Mouse (Mus musculus) embryo, embryonic 11.5 days (tissue): Measurements from ENCODE around the gene Slbp.

Experiments
- DNase-seq: peaks from one replicate; pipeline ENCODE4 v3.0.0-alpha.2; 2012; ENCODE audit warnings: low read depth, low spot score

Slbp gene

GRCm38 (mm10) chr5:33630615-33631014 is 21.8 kb downstream of the Slbp start:
- DNase-seq = no peak

- no peak for DNase-seq
Observed at GRCm38 (mm10) chr5:33630061-33630460, 22.3 kb downstream of the Slbp start.

- peak; percentile 93 for DNase-seq
Observed at GRCm38 (mm10) chr5:33629301-33629987, 22.9 kb downstream of the Slbp start, which contains the start of the genes Fam53a and Gm9903. Gene Fam53a, minus strand, starts transcription at chr5:33629635. Gene Gm9903, plus strand, starts transcription at chr5:33629925.

- peak; percentile 5 for DNase-seq
Observed at GRCm38 (mm10) chr5:33628820-33629300, 23.5 kb downstream of the Slbp start.

GRCm38 (mm10) chr5:33627968-33628367 is 24.4 kb downstream of the Slbp start:
- DNase-seq = no peak

- no peak for DNase-seq
Observed at GRCm38 (mm10) chr5:33623766-33624165, 28.6 kb downstream of the Slbp start.

GRCm38 (mm10) chr5:33622671-33623070 is 29.7 kb downstream of the Slbp start:
- no peak for DNase-seq

GRCm38 (mm10) chr5:33614391-33614790 is 38.0 kb downstream of the Slbp start:
- no peak for DNase-seq

- DNase-seq = no peak
Observed at GRCm38 (mm10) chr5:33611795-33612194, 40.6 kb downstream of the Slbp start.

- no peak for DNase-seq
Observed at GRCm38 (mm10) chr5:33609226-33609625, 43.1 kb downstream of the Slbp start.

GRCm38 (mm10) chr5:33607434-33607833 is 44.9 kb downstream of the Slbp start:
- no peak for DNase-seq

- DNase-seq = no peak
Observed at GRCm38 (mm10) chr5:33606631-33607030, 45.7 kb downstream of the Slbp start.

- DNase-seq = no peak
Observed at GRCm38 (mm10) chr5:33605314-33605713, 47.1 kb downstream of the Slbp start.

GRCm38 (mm10) chr5:33593620-33594019 is 58.8 kb downstream of the Slbp start:
- DNase-seq = no peak

GRCm38 (mm10) chr5:33589221-33589888 is 63.0 kb downstream of the Slbp start:
- peak; percentile 69 for DNase-seq

- no peak for DNase-seq
Observed at GRCm38 (mm10) chr5:33588066-33588465, 64.3 kb downstream of the Slbp start.

GRCm38 (mm10) chr5:33587498-33588058 is 64.8 kb downstream of the Slbp start:
- no peak for DNase-seq
